Comparison of ENCODE assay signal across 8 mouse cellular contexts in the genomic region with DNA sequence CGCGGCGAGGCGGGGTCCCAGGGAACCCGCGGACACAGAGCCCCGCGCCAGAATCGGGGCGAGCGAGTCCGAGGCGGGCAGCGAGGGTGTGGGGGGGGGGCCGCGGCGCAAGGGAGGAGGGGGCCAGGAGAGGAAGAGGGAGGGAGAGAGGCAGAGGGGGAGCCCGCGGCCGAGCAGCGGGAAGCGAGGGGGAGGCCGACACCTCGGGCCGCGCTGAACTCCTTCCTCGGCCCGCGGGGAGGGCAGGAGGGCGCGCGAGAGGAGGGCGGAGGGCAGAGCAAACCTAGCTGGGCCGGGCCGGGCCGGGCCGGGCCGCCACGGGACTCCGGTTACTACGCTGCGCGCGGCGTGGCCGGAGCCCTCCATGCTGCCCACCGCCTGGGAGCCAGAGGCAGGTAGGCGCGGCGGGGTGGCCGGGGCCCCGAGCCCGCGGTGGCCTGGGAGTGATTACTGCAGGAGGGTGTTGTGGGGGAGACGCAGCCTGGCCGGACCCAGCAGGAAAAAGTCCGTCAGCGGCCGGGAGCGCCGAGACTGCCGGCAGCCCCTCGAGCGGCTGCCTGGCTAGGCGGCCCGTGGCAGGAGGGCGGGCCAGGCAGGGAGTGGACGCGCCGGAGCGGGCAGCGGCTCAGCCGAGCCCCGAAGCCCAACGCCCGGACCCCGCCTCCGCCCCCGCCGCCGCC. TPM values are rescaled to one million over a fixed set of nuclear protein-coding genes. Genes with fewer than 3 reads are reported as not detected.
A peak's percentile ranks its signal among the peaks of the same experiment; 100 is the strongest.
DNase-seq lines count a peak whose midpoint lies in the region; ATAC-seq and TF ChIP-seq lines count a peak whose summit lies in the region.

No protein-coding gene starts in this region.

- no peaks in the 10 kb centered on the region for H3K36me3 ChIP-seq in heart, adult 2 months (ENCODE audit: control insufficient read depth, insufficient read depth, low read length)
- no peaks in the 10 kb centered on the region for H3K36me3 ChIP-seq in heart, embryonic 16.5 days (ENCODE audit: control insufficient read depth, insufficient read depth)
- no peaks in the 10 kb centered on the region for H3K36me3 ChIP-seq in limb, embryonic 12.5 days
- no peaks in the 10 kb centered on the region for H3K36me3 ChIP-seq in myocyte (ENCODE audit: control insufficient read depth, insufficient read depth)

- H3K27ac ChIP-seq in heart, adult 2 months, result peak overlapping the region; percentile 71
- H3K27ac ChIP-seq in heart, embryonic 16.5 days (ENCODE audit: low read length), result peak overlapping the region; percentile 61
- H3K27ac ChIP-seq in limb, embryonic 12.5 days, result peak overlapping the region; percentile 96

- peak; percentile 38 for ATAC-seq in heart, embryonic 16.5 days (replicated peaks; ENCODE audit: extremely low read depth, insufficient read depth, low FRiP score)
- peak; percentile 17; the same call in 1 of the 2 replicates for ATAC-seq in limb, embryonic 12.5 days (ENCODE audit: insufficient number of reproducible peaks, insufficient read depth, low FRiP score, low TSS enrichment, low read depth)

- TF ChIP-seq CTCF in heart, adult 2 months (IDR thresholded peaks at IDR 0.05), result no peak

- H3K27me3 ChIP-seq in heart, adult 2 months (ENCODE audit: control insufficient read depth, insufficient read depth, low read length), result no peaks in the 10 kb centered on the region
- H3K27me3 ChIP-seq in heart, embryonic 16.5 days (ENCODE audit: control insufficient read depth, insufficient read depth, low read length), result peaks cover 39% of the 10 kb centered on the region
- H3K27me3 ChIP-seq in limb, embryonic 12.5 days, result peaks cover 23% of the 10 kb centered on the region; the same call in 1 of the 2 replicates
- H3K27me3 ChIP-seq in myocyte (ENCODE audit: control insufficient read depth, insufficient read depth, insufficient read length), result no peaks in the 10 kb centered on the region

- peak overlapping the region; percentile 83 for H3ac ChIP-seq in myocyte (ENCODE audit: control insufficient read depth, insufficient read length)

- intact Hi-C loops in heart, adult 2 months (cut with DNase I), result no loop called here

- no peak for DNase-seq in heart, adult 2 months
- DNase-seq in heart, adult 18-20 months, result no peak
- DNase-seq in adrenal gland, postnatal 25 days, result peak; percentile 54
- no peak for DNase-seq in spleen, postnatal 14 days (ENCODE audit: low spot score in 2 of 2)
- no peak for DNase-seq in right cerebral cortex, postnatal 4 days

- H3K4me3 ChIP-seq in heart, adult 2 months, result peak overlapping the region; percentile 72
- peak overlapping the region; percentile 73 for H3K4me3 ChIP-seq in heart, embryonic 16.5 days (ENCODE audit: low read length)
- peak overlapping the region; percentile 89 for H3K4me3 ChIP-seq in limb, embryonic 12.5 days (replicated peaks)
- H3K4me3 ChIP-seq in myocyte, result peak overlapping the region; percentile 39

- H3K9me3 ChIP-seq in heart, embryonic 16.5 days (replicated peaks; ENCODE audit: control insufficient read depth, low read length), result no peaks in the 10 kb centered on the region
- H3K9me3 ChIP-seq in limb, embryonic 12.5 days, result no peaks in the 10 kb centered on the region

- peak overlapping the region; percentile 97 for H3K9ac ChIP-seq in heart, adult 2 months (ENCODE audit: low read depth, low read length)
- H3K9ac ChIP-seq in heart, embryonic 16.5 days (ENCODE audit: low read length), result peak overlapping the region; percentile 84
- H3K9ac ChIP-seq in limb, embryonic 12.5 days (replicated peaks), result peak overlapping the region; percentile 97

- H3K79me2 ChIP-seq in heart, adult 2 months (replicated peaks; ENCODE audit: control insufficient read depth, insufficient read depth, low read length), result no peaks in the 10 kb centered on the region
- peaks cover 33% of the 10 kb centered on the region for H3K79me2 ChIP-seq in myocyte (ENCODE audit: control insufficient read depth, insufficient read depth)

- TF ChIP-seq EP300 in heart, adult 2 months (IDR thresholded peaks at IDR 0.05; ENCODE audit: insufficient read depth, low read depth, low read length), result no peak

- H3K4me1 ChIP-seq in heart, adult 2 months (ENCODE audit: control insufficient read depth, insufficient read depth, low read length), result peaks cover 8% of the 10 kb centered on the region
- H3K4me1 ChIP-seq in heart, embryonic 16.5 days (ENCODE audit: control insufficient read depth, insufficient read depth, low read length), result peaks cover 19% of the 10 kb centered on the region
- peaks cover 71% of the 10 kb centered on the region for H3K4me1 ChIP-seq in limb, embryonic 12.5 days (replicated peaks)

- H3K4me2 ChIP-seq in heart, embryonic 16.5 days (ENCODE audit: low read depth, low read length), result peak overlapping the region; percentile 99
- peak overlapping the region; percentile 87 for H3K4me2 ChIP-seq in limb, embryonic 12.5 days
- H3K4me2 ChIP-seq in myocyte (ENCODE audit: low read depth), result peak overlapping the region; percentile 1

- no peak for TF ChIP-seq POLR2A in heart, adult 2 months (IDR thresholded peaks at IDR 0.05; ENCODE audit: insufficient read depth, low read depth, low read length)
- TF ChIP-seq POLR2A in myocyte (IDR thresholded peaks at IDR 0.05; ENCODE audit: insufficient read length, low read depth), result peak; percentile 75

- WGBS in heart, adult 2 months, result under 1% methylated on average over 71 of the region's 81 CpGs
- WGBS in heart, embryonic 16.5 days, result 0% methylated on average over 69 of the region's 81 CpGs
- WGBS in limb, embryonic 12.5 days, result 1% methylated on average over 50 of the region's 81 CpGs

TF ChIP-seq in myocyte, 11 proteins besides CTCF, POLR2A, EP300 and RAD21:
- no peak for TF ChIP-seq E2F4 (IDR thresholded peaks at IDR 0.05; ENCODE audit: insufficient read depth)
- no peak for TF ChIP-seq SRF (IDR thresholded peaks at IDR 0.05; ENCODE audit: control insufficient read depth, insufficient read length, low read depth)
- no peak for TF ChIP-seq CEBPB (IDR thresholded peaks at IDR 0.05; ENCODE audit: insufficient read depth, poor library complexity, severe bottlenecking)
- TF ChIP-seq POLR2AphosphoS2 (IDR thresholded peaks at IDR 0.05; ENCODE audit: insufficient read length, low read depth), result peak; percentile 68

RNA-seq across cellular contexts. Expression of a gene that starts 0.8 kb away (rescaled TPM):
- not detected for total RNA-seq in heart, adult 2 months (2021)
- 15.3 TPM in 1 of 2 replicates, not detected in the other for polyA plus RNA-seq in heart, adult 2 months (2012; rRNA removed)
- not detected for total RNA-seq in heart, adult 18-20 months (2021)
- total RNA-seq in adrenal gland, postnatal 25 days (2021), result not detected in 2 replicates
- not detected in 2 replicates for polyA plus RNA-seq in heart, embryonic 16.5 days (2015; fragmentation: Nextera tagmentation; extraction: Ambion mirVana)
- polyA plus RNA-seq in limb, embryonic 12.5 days (2016; fragmentation: Nextera tagmentation; extraction: Ambion mirVana), result not detected in 2 replicates
- polyA plus RNA-seq in myocyte (2012; fragmentation: generic; extraction: Trizol), result not detected

RNA-seq across cellular contexts. Expression of a gene that starts 0.9 kb away (rescaled TPM):
- total RNA-seq in heart, adult 2 months (2021), result 1 to 10 TPM in 1 of 2 experiments, under 1 TPM in 1; 0.55 to 1.0 TPM
- 2.8 and 5.4 TPM in 2 replicates for polyA plus RNA-seq in heart, adult 2 months (2012; rRNA removed)
- 1 to 10 TPM; 1.2 to 2.3 TPM for total RNA-seq in heart, adult 18-20 months (2021)
- 11.0 and 14.5 TPM in 2 replicates for total RNA-seq in adrenal gland, postnatal 25 days (2021)
- polyA plus RNA-seq in heart, embryonic 16.5 days (2015; fragmentation: Nextera tagmentation; extraction: Ambion mirVana), result 1.5 and 1.7 TPM in 2 replicates
- 8.6 and 9.1 TPM in 2 replicates for polyA plus RNA-seq in limb, embryonic 12.5 days (2016; fragmentation: Nextera tagmentation; extraction: Ambion mirVana)
- 11.5 TPM for polyA plus RNA-seq in myocyte (2012; fragmentation: generic; extraction: Trizol)

RNA-seq across cellular contexts. Expression of a gene that starts 13.4 kb away (rescaled TPM):
- 1 to 10 TPM; 4.1 to 4.4 TPM for total RNA-seq in heart, adult 2 months (2021)
- 13.5 and 13.9 TPM in 2 replicates for polyA plus RNA-seq in heart, adult 2 months (2012; rRNA removed)
- total RNA-seq in heart, adult 18-20 months (2021), result 1 to 10 TPM; 4.5 to 4.8 TPM
- 10.1 and 10.8 TPM in 2 replicates for total RNA-seq in adrenal gland, postnatal 25 days (2021)
- polyA plus RNA-seq in heart, embryonic 16.5 days (2015; fragmentation: Nextera tagmentation; extraction: Ambion mirVana), result 19.9 and 21.1 TPM in 2 replicates
- polyA plus RNA-seq in limb, embryonic 12.5 days (2016; fragmentation: Nextera tagmentation; extraction: Ambion mirVana), result 38.4 and 44.9 TPM in 2 replicates
- polyA plus RNA-seq in myocyte (2012; fragmentation: generic; extraction: Trizol), result 16.7 TPM

RNA-seq across cellular contexts. Expression of a gene that starts 16.8 kb away (rescaled TPM):
- total RNA-seq in heart, adult 2 months (2021), result 10 to 100 TPM in 1 of 2 experiments, 1 to 10 TPM in 1; 9.2 to 12.0 TPM
- 36.9 and 48.1 TPM in 2 replicates for polyA plus RNA-seq in heart, adult 2 months (2012; rRNA removed)
- total RNA-seq in heart, adult 18-20 months (2021), result 10 to 100 TPM in 1 of 2 experiments, 1 to 10 TPM in 1; 9.1 to 19.9 TPM
- total RNA-seq in adrenal gland, postnatal 25 days (2021), result 56.8 and 60.4 TPM in 2 replicates
- polyA plus RNA-seq in heart, embryonic 16.5 days (2015; fragmentation: Nextera tagmentation; extraction: Ambion mirVana), result 22.6 and 24.9 TPM in 2 replicates
- 13.8 and 16.2 TPM in 2 replicates for polyA plus RNA-seq in limb, embryonic 12.5 days (2016; fragmentation: Nextera tagmentation; extraction: Ambion mirVana)
- 166 TPM for polyA plus RNA-seq in myocyte (2012; fragmentation: generic; extraction: Trizol)

RNA-seq across cellular contexts. Expression of a gene that starts 23.0 kb away (rescaled TPM):
- total RNA-seq in heart, adult 2 months (2021), result 100 to 1,000 TPM; 272 to 313 TPM
- polyA plus RNA-seq in heart, adult 2 months (2012; rRNA removed), result 406 and 497 TPM in 2 replicates
- total RNA-seq in heart, adult 18-20 months (2021), result 100 to 1,000 TPM; 293 to 299 TPM
- 373 and 392 TPM in 2 replicates for total RNA-seq in adrenal gland, postnatal 25 days (2021)
- 813 and 866 TPM in 2 replicates for polyA plus RNA-seq in heart, embryonic 16.5 days (2015; fragmentation: Nextera tagmentation; extraction: Ambion mirVana)
- polyA plus RNA-seq in limb, embryonic 12.5 days (2016; fragmentation: Nextera tagmentation; extraction: Ambion mirVana), result 834 and 845 TPM in 2 replicates
- 702 TPM for polyA plus RNA-seq in myocyte (2012; fragmentation: generic; extraction: Trizol)

Comparison
In these comparisons a context has a peak if more than half of its experiments do, and no peak if none do; other contexts are left out.
1. H3K4me3 ChIP-seq: peak in every context shown above with its lines; median percentile 89 in limb, embryonic 12.5 days; 73 in heart, embryonic 16.5 days; 72 in heart, adult 2 months; 39 in myocyte.
2. H3K4me2 ChIP-seq: peak in every context shown above with its lines; median percentile 99 in heart, embryonic 16.5 days; 87 in limb, embryonic 12.5 days; 1 in myocyte.